Mouse (Mus musculus) E14TG2a.4 (cell line): Measurements from ENCODE around the gene Commd8.

Experiments
- H3K27me3 ChIP-seq: 2 replicates; pipeline ENCODE4 v1.6.1; 2014; ENCODE audit warnings: low read length, control low read depth; ENCODE audit not compliant: insufficient read depth
- H3K36me3 ChIP-seq: 2 replicates; pipeline ENCODE4 v1.6.1; 2014; ENCODE audit warnings: low read length, control low read depth; ENCODE audit not compliant: insufficient read depth
- H3K4me1 ChIP-seq: replicated peaks from 2 replicates; pipeline ENCODE4 v1.6.1; 2014; ENCODE audit warnings: low read depth, low read length, control low read depth
- H3K4me3 ChIP-seq: replicated peaks from 2 replicates; pipeline ENCODE4 v1.5.1; 2014; ENCODE audit warnings: mild to moderate bottlenecking, low read length
- H3K9me3 ChIP-seq: 2 replicates; pipeline ENCODE4 v1.6.1; 2014; ENCODE audit warnings: low read length, control low read depth
- CTCF ChIP-seq: conservative IDR thresholded peaks from 2 replicates; pipeline ENCODE4 v1.5.1; 2014; ENCODE audit warnings: low read length
- NANOG ChIP-seq: IDR thresholded peaks from 2 replicates; pipeline ENCODE4 v1.6.1; 2014; ENCODE audit warnings: borderline replicate concordance, low read length, mixed read lengths
- POU5F1 ChIP-seq: IDR thresholded peaks from 2 replicates; pipeline ENCODE4 v1.6.1; 2014; ENCODE audit warnings: low read length, borderline replicate concordance

Commd8 gene

GRCm38 (mm10) chr5:72126681-72127080 is 41.3 kb downstream of the Commd8 start:
- no peaks in the 10 kb centered on the region for H3K36me3 ChIP-seq
- TF ChIP-seq NANOG (no peak), CTCF (no peak), POU5F1 (no peak)
- no peak overlapping the region for H3K4me3 ChIP-seq
- no peaks in the 10 kb centered on the region for H3K4me1 ChIP-seq
- H3K27me3 ChIP-seq: no peaks in the 10 kb centered on the region
- no peaks in the 10 kb centered on the region for H3K9me3 ChIP-seq

DNA sequence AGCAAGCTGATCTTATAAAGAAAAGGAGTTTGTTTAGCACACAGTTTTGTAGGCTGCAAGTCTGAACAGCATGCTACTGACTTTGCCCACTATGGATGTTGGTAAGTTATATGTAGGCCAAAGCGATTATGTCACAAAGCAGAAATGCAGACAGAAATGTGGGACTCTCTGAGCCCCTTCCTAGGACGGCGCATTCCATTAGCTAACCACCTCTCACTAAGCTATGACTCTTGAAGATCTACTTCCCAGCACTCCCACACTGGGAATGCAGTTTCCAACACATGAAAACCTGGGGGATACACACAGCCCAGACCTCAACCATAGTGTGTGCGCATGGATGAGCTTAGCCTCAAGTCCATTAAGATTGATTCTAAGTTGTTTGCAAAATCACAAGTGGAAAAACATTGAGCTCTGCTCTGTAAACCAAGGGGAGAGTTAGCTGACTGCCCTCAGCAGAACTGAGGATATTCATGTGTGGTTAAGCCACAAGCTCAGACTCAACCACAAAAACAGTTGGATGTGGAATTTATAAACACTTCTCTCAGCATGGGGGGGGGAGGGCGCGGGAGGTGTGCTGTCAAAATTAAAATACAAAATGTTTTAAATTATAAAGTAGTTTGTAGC is 45.5 kb downstream of the Commd8 start:
- no peaks in the 10 kb centered on the region for H3K9me3 ChIP-seq
- no peaks in the 10 kb centered on the region for H3K4me1 ChIP-seq
- H3K4me3 ChIP-seq: no peak overlapping the region
- no peaks in the 10 kb centered on the region for H3K27me3 ChIP-seq
- H3K36me3 ChIP-seq: no peaks in the 10 kb centered on the region
- TF ChIP-seq POU5F1 (no peak), NANOG (no peak), CTCF (no peak)
